Mouse (Mus musculus) heart, adult 8-10 months (tissue): ENCODE data around the gene Zdhhc14. TPM values are rescaled to one million over a fixed set of nuclear protein-coding genes. Genes with fewer than 3 reads are reported as not detected.

Experiments
- total RNA-seq, 4 experiments: library from RNA; stranded (reverse); gene quantifications; 2 replicates each; pipeline ENCODE4 v1.2.4; 2022

The Zdhhc14 gene
- total RNA-seq, 4 experiments from 2014 or later, result 4.4 to 5.6 (median 5.0) TPM

Other genes starting within 250 kb of the Zdhhc14 start
- under 1 TPM; 0.19 to 0.41 (median 0.36) TPM for gene Ldhal6b, start 73.8 kb upstream of the Zdhhc14 start, total RNA-seq
- gene Tmem242, start 52.3 kb upstream of the Zdhhc14 start, total RNA-seq, result 100 to 1,000 TPM; 163 to 170 (median 167) TPM